Mouse (Mus musculus) heart, adult 2 months (tissue): ENCODE data around the gene Srr.

ENCODE experiments used
- CTCF ChIP-seq: fragments of 200-600 bp; IDR thresholded peaks from 2 replicates; pipeline ENCODE4 v1.8.1; 2022; ENCODE audit warnings: antibody characterized with exemption, mild to moderate bottlenecking, moderate library complexity
- POLR2A ChIP-seq: fragments of 200-500 bp; IDR thresholded peaks from 2 replicates; pipeline ENCODE4 v1.6.1; 2011; ENCODE audit warnings: mild to moderate bottlenecking, low read depth, low read length, control low read depth; ENCODE audit not compliant: insufficient read depth

DNA sequence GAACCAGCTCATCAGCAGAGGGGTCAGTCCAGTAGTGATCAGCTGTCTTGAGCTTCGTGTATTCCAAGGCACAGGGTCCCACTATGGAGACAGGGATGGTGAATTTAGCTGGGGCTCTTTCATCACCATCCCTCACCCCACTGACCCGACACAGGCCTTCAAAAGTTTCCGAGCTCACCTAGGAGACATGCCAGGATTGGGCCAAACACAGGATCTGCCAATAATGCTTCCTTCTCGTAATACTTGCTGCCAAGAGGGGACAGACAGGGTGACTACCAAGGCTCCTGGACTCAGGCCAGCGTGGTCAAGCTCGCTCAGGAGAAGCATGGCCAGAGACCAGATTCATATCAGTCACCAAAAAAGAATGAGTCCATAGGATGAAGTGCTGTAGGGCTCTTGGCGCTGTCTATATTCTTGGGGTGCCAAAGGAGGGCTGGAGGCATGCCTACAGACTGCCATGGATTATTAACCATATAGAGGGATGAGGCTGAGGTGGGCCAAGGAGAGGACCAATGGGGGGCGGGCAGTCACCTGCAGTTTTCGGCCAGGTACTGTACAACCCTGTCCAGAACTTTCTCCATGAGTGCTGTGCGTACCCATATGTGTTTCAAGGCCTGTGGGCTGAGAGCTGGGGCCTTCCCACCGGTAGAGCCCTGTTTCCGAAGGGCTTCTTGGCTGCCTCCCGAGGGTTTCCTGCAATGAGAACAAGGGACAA is 57.5 kb downstream of the Srr start:
- TF ChIP-seq CTCF: no peak
- no peak for TF ChIP-seq POLR2A
